Mouse (Mus musculus) thymus, adult 2 months (tissue): ENCODE measurements at regions not wholly inside any gene's neighbourhood (a gene's known extent, or its start where the extent isn't known, plus 50 kb on each side); places are given as distances from the start of the nearest gene placed in this dataset.

Source experiments
- DNase-seq: peaks from one replicate; pipeline ENCODE4 v3.0.0; 2021
- H3K27ac ChIP-seq: fragments of 200-500 bp; 2 replicates; pipeline ENCODE4 v1.5.1; 2012; ENCODE audit warnings: low read length, control low read depth; ENCODE audit not compliant: control insufficient read depth, insufficient read depth
- H3K27me3 ChIP-seq: fragments of 200-500 bp; 2 replicates; pipeline ENCODE4 v1.6.1; 2012; ENCODE audit warnings: mild to moderate bottlenecking, low read length, moderate library complexity, mixed read lengths; ENCODE audit not compliant: control insufficient read depth, insufficient read depth
- H3K36me3 ChIP-seq: fragments of 200-500 bp; 2 replicates; pipeline ENCODE4 v1.6.1; 2012; ENCODE audit warnings: mild to moderate bottlenecking, low read length, moderate library complexity; ENCODE audit not compliant: control insufficient read depth, insufficient read depth
- H3K4me1 ChIP-seq: fragments of 200-500 bp; replicated peaks from 2 replicates; pipeline ENCODE4 v1.6.1; 2012; ENCODE audit warnings: low read length; ENCODE audit not compliant: control insufficient read depth, insufficient read depth
- H3K4me3 ChIP-seq: fragments of 200-500 bp; 2 replicates; pipeline ENCODE4 v1.5.1; 2012; ENCODE audit warnings: mild to moderate bottlenecking, low read length, control low read depth, moderate library complexity; ENCODE audit not compliant: control insufficient read depth, insufficient read depth
- CTCF ChIP-seq: fragments of 200-500 bp; IDR thresholded peaks from 2 replicates; pipeline ENCODE4 v1.5.1; 2012; ENCODE audit warnings: mild to moderate bottlenecking, control low read depth, low read length, moderate library complexity, borderline replicate concordance; ENCODE audit not compliant: control insufficient read depth, poor library complexity, insufficient read depth; ENCODE audit errors: extremely low read depth
- POLR2A ChIP-seq: fragments of 200-500 bp; IDR thresholded peaks from 2 replicates; pipeline ENCODE4 v1.6.1; 2012; ENCODE audit warnings: mild to moderate bottlenecking, low read length, control low read depth, moderate library complexity; ENCODE audit not compliant: control insufficient read depth, poor library complexity, insufficient read depth; ENCODE audit errors: extremely low read depth
- WGBS: fragments of 180-500 bp; shearing (Covaris S2); methylation state at CpG from one replicate; pipeline ENCODE4 v1.1.7; 2018; 5-methylcytosine and 5-hydroxymethylcytosine counted together

GRCm38 (mm10) chr11:112869571-112869970 lies 87.5 kb downstream of the Sox9 start:
- Histone ChIP-seq H3K4me1 (no peaks in the 10 kb centered on the region), H3K36me3 (no peaks in the 10 kb centered on the region), H3K27me3 (no peaks in the 10 kb centered on the region), H3K27ac (no peak overlapping the region), H3K4me3 (no peak overlapping the region)
- TF ChIP-seq POLR2A: no peak
- TF ChIP-seq CTCF: no peak
- DNase-seq: no peak
- 50% methylated on average over 5 of the region's 5 CpGs for WGBS

GRCm38 (mm10) chr11:112870201-112871035 lies 88.4 kb downstream of the Sox9 start:
- no peak for TF ChIP-seq POLR2A
- TF ChIP-seq CTCF: no peak
- H3K27me3 ChIP-seq: no peaks in the 10 kb centered on the region
- WGBS: 18% methylated on average over 17 of the region's 17 CpGs
- H3K4me1 ChIP-seq: no peaks in the 10 kb centered on the region
- no peak for DNase-seq
- H3K36me3 ChIP-seq: no peaks in the 10 kb centered on the region
- no peak overlapping the region for H3K4me3 ChIP-seq
- no peak overlapping the region for H3K27ac ChIP-seq

GRCm38 (mm10) chr11:112872677-112873367 lies 90.8 kb downstream of the Sox9 start:
- Histone ChIP-seq H3K4me1 (no peaks in the 10 kb centered on the region), H3K27me3 (no peaks in the 10 kb centered on the region), H3K4me3 (no peak overlapping the region), H3K27ac (no peak overlapping the region), H3K36me3 (no peaks in the 10 kb centered on the region)
- 68% methylated on average over 11 of the region's 11 CpGs for WGBS
- TF ChIP-seq POLR2A (no peak), CTCF (no peak)
- DNase-seq: no peak

GRCm38 (mm10) chr11:112874239-112874638 lies 92.2 kb downstream of the Sox9 start:
- no peak for DNase-seq
- WGBS: 87% methylated on average over 11 of the region's 11 CpGs

GRCm38 (mm10) chr11:112876226-112876625 lies 94.2 kb downstream of the Sox9 start:
- no peaks in the 10 kb centered on the region for H3K27me3 ChIP-seq
- no peak overlapping the region for H3K27ac ChIP-seq
- WGBS: 71% methylated on average over 8 of the region's 8 CpGs
- H3K4me3 ChIP-seq: no peak overlapping the region
- H3K36me3 ChIP-seq: no peaks in the 10 kb centered on the region
- no peaks in the 10 kb centered on the region for H3K4me1 ChIP-seq
- TF ChIP-seq POLR2A (no peak), CTCF (no peak)
- no peak for DNase-seq

More at GRCm38 (mm10) chr11:112874239-112874638, 92.2 kb downstream of the Sox9 start:
- H3K4me3 ChIP-seq: no peak overlapping the region
- H3K27ac ChIP-seq: no peak overlapping the region
- H3K27me3 ChIP-seq: no peaks in the 10 kb centered on the region
- no peak for TF ChIP-seq CTCF
- no peak for TF ChIP-seq POLR2A
- H3K4me1 ChIP-seq: no peaks in the 10 kb centered on the region
- no peaks in the 10 kb centered on the region for H3K36me3 ChIP-seq

GRCm38 (mm10) chr11:112878436-112878835 lies 96.4 kb downstream of the Sox9 start:
- TF ChIP-seq POLR2A (no peak), CTCF (no peak)
- no peak for DNase-seq
- H3K36me3 ChIP-seq: no peaks in the 10 kb centered on the region
- no peaks in the 10 kb centered on the region for H3K27me3 ChIP-seq
- H3K4me3 ChIP-seq: no peak overlapping the region
- no peak overlapping the region for H3K27ac ChIP-seq
- H3K4me1 ChIP-seq: no peaks in the 10 kb centered on the region

GRCm38 (mm10) chr11:112880736-112881135 lies 98.7 kb downstream of the Sox9 start:
- Histone ChIP-seq H3K27ac (no peak overlapping the region), H3K27me3 (no peaks in the 10 kb centered on the region), H3K4me3 (no peak overlapping the region), H3K4me1 (no peaks in the 10 kb centered on the region), H3K36me3 (no peaks in the 10 kb centered on the region)
- 89% methylated on average over 3 of the region's 3 CpGs for WGBS
- no peak for DNase-seq
- TF ChIP-seq POLR2A: no peak
- no peak for TF ChIP-seq CTCF
